Mouse (Mus musculus) right cerebral cortex, adult 2 months (tissue): ENCODE measurements around the gene Rfc2.
"Not testable (repeated sequence)": the region's sequence is repeated elsewhere in the genome, so short reads cannot be mapped to it uniquely, and the experiment has no call there.

Source experiments
- DNase-seq, 2 experiments: peaks; one replicate each; pipeline ENCODE4 v3.0.0; 2021 to 2022; ENCODE audit warnings: low spot score in 2 of 2

Gene Rfc2

GRCm38 (mm10) chr5:134648976-134649375 lies 67.8 kb downstream of the Rfc2 start:
- not testable (repeated sequence) for DNase-seq

DNA sequence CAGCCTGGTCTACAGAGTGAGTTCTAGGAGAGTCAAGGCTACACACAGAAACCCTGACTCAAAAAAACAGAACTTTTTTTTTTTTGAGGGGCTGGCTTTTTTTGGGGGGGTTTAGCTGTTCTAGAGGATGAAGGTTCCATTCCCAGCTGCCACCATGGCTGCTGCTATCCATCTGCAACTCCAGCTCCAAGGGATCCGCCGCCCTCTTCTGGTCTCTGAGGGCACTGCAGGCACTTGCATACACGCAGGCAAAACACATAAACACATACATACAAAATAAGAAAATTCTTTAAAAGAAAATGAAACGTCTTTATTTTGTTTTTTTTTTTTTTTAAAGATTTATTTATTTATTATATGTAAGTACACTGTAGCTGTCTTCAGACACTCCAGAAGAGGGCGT lies 69.8 kb downstream of the Rfc2 start:
- peak; percentile 24 to 32 for DNase-seq
